Mouse (Mus musculus): Measurements from ENCODE around the gene Mon2. TPM values are rescaled to one million over a fixed set of nuclear protein-coding genes. Genes with fewer than 3 reads are reported as not detected.
"Not testable (repeated sequence)": the region's sequence is repeated elsewhere in the genome, so short reads cannot be mapped to it uniquely, and the experiment has no call there.

Gene Mon2
- total RNA-seq, 2 experiments from 2014 or later = 38.7 to 40.6 TPM

GRCm38 (mm10) chr10:123063021-123063420, 13.3 kb downstream of the Mon2 start:
- no peak for ATAC-seq (replicated peaks; ENCODE audit: poor library complexity, severe bottlenecking)

DNA sequence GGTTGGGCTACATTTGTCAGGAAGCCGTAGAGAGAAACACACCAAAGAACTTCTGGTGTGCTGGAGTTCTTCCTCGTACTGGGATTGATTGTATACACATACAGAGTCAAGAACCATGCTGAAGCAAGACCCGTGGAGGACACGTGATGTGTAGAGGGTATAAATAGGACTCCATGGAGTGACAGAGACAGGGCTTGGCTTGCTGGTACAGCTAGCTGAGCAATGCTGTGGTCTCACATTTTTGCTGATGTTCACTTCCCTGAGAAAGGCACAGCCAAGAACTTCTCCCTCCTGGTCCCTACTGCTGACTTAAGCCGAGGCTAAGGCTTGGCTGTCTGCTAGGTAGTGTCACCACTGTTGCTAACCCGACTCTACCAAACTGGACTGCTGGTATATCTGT, 15.5 kb downstream of the Mon2 start:
- ATAC-seq (replicated peaks; ENCODE audit: poor library complexity, severe bottlenecking) = no peak

- no peak for ATAC-seq (replicated peaks; ENCODE audit: poor library complexity, severe bottlenecking)
Observed at GRCm38 (mm10) chr10:123057082-123057481, 19.2 kb downstream of the Mon2 start.

DNA sequence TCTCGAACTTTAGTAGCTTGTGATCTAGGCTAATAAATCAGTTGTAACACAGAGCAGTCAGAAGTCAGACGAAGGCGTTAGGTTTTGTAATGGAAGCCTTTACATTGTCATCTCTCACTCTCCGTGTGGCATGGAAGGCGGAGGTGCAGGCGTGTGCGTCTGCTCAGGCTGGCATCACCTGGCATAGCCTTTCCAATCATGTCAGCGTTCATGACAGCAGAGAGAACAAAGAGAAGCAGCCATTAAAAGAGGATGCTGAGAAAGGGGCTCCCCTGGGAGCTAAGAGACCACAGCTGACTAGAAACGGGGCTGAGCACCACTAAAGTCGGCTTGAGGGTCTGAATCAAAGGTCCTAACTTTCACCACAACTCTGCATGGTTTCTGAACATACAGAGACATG, 19.8 kb downstream of the Mon2 start:
- no peak for ATAC-seq (replicated peaks; ENCODE audit: poor library complexity, severe bottlenecking)

DNA sequence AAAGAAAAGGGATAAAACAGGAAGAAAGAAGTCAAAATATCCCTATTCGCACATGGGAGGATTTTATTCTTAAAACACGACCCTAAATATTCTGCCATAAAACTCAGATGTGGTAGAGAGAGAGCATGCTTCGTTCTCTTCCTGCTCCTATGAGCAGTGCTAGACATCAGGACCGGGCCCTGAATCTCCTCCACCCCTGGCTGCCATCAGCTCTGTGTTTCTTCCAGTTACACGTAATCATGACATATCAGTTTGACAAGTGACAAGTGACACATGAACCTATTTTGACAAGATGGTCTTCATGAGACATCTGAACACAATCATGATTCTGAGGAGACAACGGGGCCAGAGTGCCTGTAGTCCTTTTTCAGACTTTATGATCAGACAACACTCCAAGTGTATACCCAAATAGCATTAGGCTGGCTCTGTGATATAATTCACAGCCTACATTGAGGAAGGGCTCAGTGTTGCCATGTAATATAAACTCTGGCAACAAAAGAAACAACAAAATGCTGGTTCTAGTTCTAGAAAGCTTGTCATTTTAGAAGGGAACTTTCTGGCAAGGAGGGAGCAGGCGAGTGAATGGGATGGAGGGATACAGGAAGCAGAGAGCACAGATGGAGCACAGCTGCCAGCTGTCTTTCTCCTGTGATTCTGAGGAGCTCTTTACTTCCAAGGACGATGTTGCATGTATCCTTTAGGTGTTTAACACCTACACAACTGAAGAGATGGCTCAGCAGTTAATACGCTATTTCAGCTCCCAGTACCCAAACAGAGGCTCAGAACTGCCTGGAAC, 20.9 kb downstream of the Mon2 start:
- no peak for ATAC-seq (replicated peaks; ENCODE audit: poor library complexity, severe bottlenecking)

GRCm38 (mm10) chr10:123053557-123053956, 22.7 kb downstream of the Mon2 start:
- ATAC-seq (replicated peaks; ENCODE audit: poor library complexity, severe bottlenecking) = no peak

DNA sequence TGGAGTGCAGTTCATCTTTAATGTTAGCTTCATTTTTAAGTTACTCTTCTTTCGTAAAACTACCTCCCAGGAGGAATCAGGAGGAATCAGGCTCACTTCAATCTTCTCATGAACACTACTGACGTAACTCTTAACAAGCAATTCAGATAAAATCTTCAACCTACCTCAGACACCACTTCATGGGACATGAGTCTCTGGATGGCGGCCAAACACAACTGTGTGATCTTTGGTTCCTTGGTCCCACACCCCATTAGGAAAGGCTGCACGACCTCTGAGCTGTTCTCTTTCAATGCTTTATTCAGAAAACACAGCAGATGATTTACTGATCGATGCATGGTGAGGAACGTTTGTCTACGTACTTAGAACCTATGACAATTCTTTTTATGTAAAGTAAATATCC, 24.3 kb downstream of the Mon2 start:
- ATAC-seq (replicated peaks; ENCODE audit: poor library complexity, severe bottlenecking) = no peak

- no peak for ATAC-seq (replicated peaks; ENCODE audit: poor library complexity, severe bottlenecking)
Observed at GRCm38 (mm10) chr10:123048730-123049129, 27.6 kb downstream of the Mon2 start.

GRCm38 (mm10) chr10:123039936-123040335, 36.4 kb downstream of the Mon2 start:
- no peak for ATAC-seq (replicated peaks; ENCODE audit: poor library complexity, severe bottlenecking)

GRCm38 (mm10) chr10:123032078-123032646, 44.1 kb downstream of the Mon2 start:
- peak; percentile 7; the same call in 1 of the 2 replicates for ATAC-seq (replicated peaks; ENCODE audit: poor library complexity, severe bottlenecking)

GRCm38 (mm10) chr10:123031449-123031848, 44.9 kb downstream of the Mon2 start:
- no peak for ATAC-seq (replicated peaks; ENCODE audit: poor library complexity, severe bottlenecking)

DNA sequence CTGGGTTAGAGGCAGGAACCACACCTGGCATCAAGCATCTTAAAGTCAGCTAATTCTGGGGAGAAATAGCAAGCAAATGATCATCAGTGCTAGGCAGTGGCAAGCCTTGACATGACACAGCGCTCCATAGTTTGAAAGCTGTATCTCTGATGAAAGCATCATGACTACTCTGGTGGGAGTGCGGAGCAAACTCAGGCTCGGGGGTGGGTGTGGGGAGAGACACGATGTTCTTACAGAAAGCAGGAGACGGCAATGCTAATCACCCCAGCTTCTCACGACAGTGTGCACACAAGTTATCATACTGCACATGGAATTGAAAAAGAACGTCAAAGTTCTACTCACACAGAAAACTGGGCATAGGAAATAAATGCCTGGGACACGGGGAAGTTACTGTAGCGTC, 45.7 kb downstream of the Mon2 start:
- ATAC-seq (replicated peaks; ENCODE audit: poor library complexity, severe bottlenecking) = no peak

DNA sequence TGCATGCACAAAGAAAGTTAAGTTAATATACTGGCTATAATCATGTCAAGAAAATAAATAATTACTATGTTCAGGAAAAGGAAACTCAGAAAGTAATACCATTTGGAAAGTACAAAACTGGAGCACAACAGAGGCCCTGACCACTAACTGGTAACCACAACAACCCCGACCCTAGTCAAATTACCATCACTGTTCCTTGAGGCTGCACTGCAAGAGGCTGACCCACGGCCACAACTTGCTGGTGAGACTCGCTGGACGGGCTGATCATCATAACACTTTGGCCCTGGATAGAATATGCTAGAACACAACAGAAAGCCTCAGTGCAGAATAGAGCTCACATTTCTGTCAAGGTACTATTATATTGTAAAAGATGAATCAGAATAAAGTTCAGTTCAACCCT, 47.4 kb downstream of the Mon2 start:
- ATAC-seq (replicated peaks; ENCODE audit: poor library complexity, severe bottlenecking) = no peak

- not testable (repeated sequence) for ATAC-seq (replicated peaks; ENCODE audit: poor library complexity, severe bottlenecking)
Observed at GRCm38 (mm10) chr10:123026736-123027135, 49.6 kb downstream of the Mon2 start.

GRCm38 (mm10) chr10:123013435-123013834, 62.9 kb downstream of the Mon2 start:
- no peak for ATAC-seq (replicated peaks; ENCODE audit: poor library complexity, severe bottlenecking)

GRCm38 (mm10) chr10:123011421-123011820, 64.9 kb downstream of the Mon2 start:
- ATAC-seq (replicated peaks; ENCODE audit: poor library complexity, severe bottlenecking) = no peak

- peak; percentile 78 for ATAC-seq (replicated peaks; ENCODE audit: poor library complexity, severe bottlenecking)
Observed at GRCm38 (mm10) chr10:123005237-123006185, 70.8 kb downstream of the Mon2 start.

GRCm38 (mm10) chr10:123004475-123005236, 71.6 kb downstream of the Mon2 start:
- peak; percentile 78 for ATAC-seq (replicated peaks; ENCODE audit: poor library complexity, severe bottlenecking)

DNA sequence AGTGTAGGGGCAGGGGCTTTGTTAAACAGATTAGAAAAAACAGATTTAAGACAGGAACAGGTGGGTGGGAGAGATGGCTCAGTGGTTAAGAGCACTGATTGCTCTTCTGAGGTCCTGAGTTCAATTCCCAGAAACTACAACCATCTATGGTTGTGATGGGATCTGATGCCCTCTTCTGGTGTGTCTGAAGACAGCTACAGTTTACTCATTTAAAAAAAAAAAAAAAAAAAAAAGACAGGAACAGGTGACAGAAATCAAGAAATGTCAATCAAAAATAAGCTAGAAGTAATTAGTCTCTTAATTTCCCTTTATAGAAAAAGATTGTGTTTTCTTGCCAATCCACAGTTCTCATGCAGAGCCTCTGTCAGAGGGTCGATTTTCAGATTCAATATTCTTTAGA, 74.3 kb downstream of the Mon2 start:
- ATAC-seq (replicated peaks; ENCODE audit: poor library complexity, severe bottlenecking) = no peak

DNA sequence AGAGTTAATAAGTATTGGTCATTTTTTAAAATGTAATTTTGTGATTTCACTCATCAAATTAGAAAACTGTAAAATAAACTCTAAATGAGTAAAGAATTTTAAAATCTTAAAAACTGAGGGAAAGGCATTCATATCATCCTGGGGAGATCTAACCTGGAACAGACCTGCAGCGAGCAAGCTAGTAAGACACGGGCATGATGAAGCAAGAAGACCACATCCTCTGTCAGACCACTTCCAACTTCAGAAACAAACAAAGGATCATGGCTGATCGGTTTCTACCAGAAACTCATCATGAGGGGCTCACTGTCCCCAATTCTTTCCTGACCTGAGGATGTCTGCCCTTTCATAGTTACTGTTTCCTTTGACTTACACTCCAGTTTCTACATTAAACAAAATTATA, 74.9 kb downstream of the Mon2 start:
- ATAC-seq (replicated peaks; ENCODE audit: poor library complexity, severe bottlenecking) = peak; percentile 45
